Mouse (Mus musculus) spleen, adult 2 months (tissue): ENCODE results near the gene Faap100.

ENCODE experiments used
- CTCF ChIP-seq: fragments of 200-500 bp; IDR thresholded peaks from 2 replicates; pipeline ENCODE4 v1.5.1; 2011; ENCODE audit warnings: mild to moderate bottlenecking, inconsistent platforms; ENCODE audit not compliant: insufficient read depth, insufficient read length, insufficient replicate concordance; ENCODE audit errors: extremely low read depth
- POLR2A ChIP-seq: fragments of 200-500 bp; IDR thresholded peaks from 2 replicates; pipeline ENCODE4 v1.6.1; 2011; ENCODE audit warnings: low read depth, low read length, inconsistent platforms

- no peak for TF ChIP-seq POLR2A
- no peak for TF ChIP-seq CTCF
Measured at GRCm38 (mm10) chr11:120351250-120352092, 27.1 kb downstream of the Faap100 start.
